Mouse (Mus musculus): ENCODE results near the gene Rapgef3. TPM values are rescaled to one million over a fixed set of nuclear protein-coding genes. Genes with fewer than 3 reads are reported as not detected.

The Rapgef3 gene
- total and polyA plus RNA-seq, 3 experiments, result 6.6 to 7.4 TPM; not detected in 1

GRCm38 (mm10) chr15:97814703-97815102 lies 46.9 kb upstream of the Rapgef3 start:
- H3K27me3 ChIP-seq (ENCODE audit: control insufficient read depth in 1 of 2, insufficient read depth in 2 of 2, low read length in 2 of 2), result no peaks in the 10 kb centered on the region
- no peak overlapping the region for H3K27ac ChIP-seq (ENCODE audit: control insufficient read depth, low read depth, low read length)
- peaks cover 60% of the 10 kb centered on the region for H3K79me2 ChIP-seq (ENCODE audit: control insufficient read depth, insufficient read depth, low read length, poor library complexity)
- H3K4me1 ChIP-seq (ENCODE audit: control insufficient read depth in 1 of 2, insufficient read depth in 2 of 2, low read length in 2 of 2), result no peaks in the 10 kb centered on the region
- H3K36me3 ChIP-seq (ENCODE audit: control insufficient read depth in 1 of 2, insufficient read depth in 2 of 2, low read length in 2 of 2), result peaks cover 2 to 62% of the 10 kb centered on the region in 2 experiments; a peak in 3 of 4 replicates
- no peaks in the 10 kb centered on the region for H3K9me3 ChIP-seq (replicated peaks; ENCODE audit: insufficient read depth, low read length)
- DNase-seq (ENCODE audit: low read depth, low spot score), result no peak
- no peak overlapping the region for H3K9ac ChIP-seq (ENCODE audit: control insufficient read depth, low read depth, low read length, poor library complexity, severe bottlenecking)
- H3K4me3 ChIP-seq (ENCODE audit: control insufficient read depth in 1 of 2, insufficient read depth in 1 of 2, low read depth in 2 of 2, low read length in 2 of 2), result no peak overlapping the region
- TF ChIP-seq TAL1 (IDR thresholded peaks at IDR 0.05; ENCODE audit: low read length) (no peak), CTCF (IDR thresholded peaks at IDR 0.05 in 2 of 3, conservative IDR thresholded peaks at IDR 0.05 in 1 of 3; ENCODE audit: control insufficient read depth in 1 of 3, insufficient read depth in 1 of 3, low read depth in 2 of 3, low read length in 3 of 3, poor library complexity in 1 of 3, severe bottlenecking in 1 of 3) (no peak), TBP (IDR thresholded peaks at IDR 0.05; ENCODE audit: low read depth, low read length) (no peak), POLR2AphosphoS2 (IDR thresholded peaks at IDR 0.05; ENCODE audit: low read length) (no peak), SMC3 (IDR thresholded peaks at IDR 0.05; ENCODE audit: low read depth, low read length) (no peak), TCF12 (IDR thresholded peaks at IDR 0.05; ENCODE audit: low read depth, low read length) (no peak), ZNF384 (IDR thresholded peaks at IDR 0.05; ENCODE audit: low read depth, low read length) (no peak), ZC3H11A (IDR thresholded peaks at IDR 0.05; ENCODE audit: low read depth, low read length) (no peak), GABPA (IDR thresholded peaks at IDR 0.05; ENCODE audit: low read depth, low read length) (no peak), GATA1 (IDR thresholded peaks at IDR 0.05; ENCODE audit: low read depth, low read length) (no peak), ZMIZ1 (IDR thresholded peaks at IDR 0.05; ENCODE audit: low read depth, low read length) (no peak), E2F4 (IDR thresholded peaks at IDR 0.05; ENCODE audit: borderline replicate concordance, low read depth, low read length) (no peak), MAFK (IDR thresholded peaks at IDR 0.05; ENCODE audit: borderline replicate concordance, low read depth, low read length) (no peak), EP300 (IDR thresholded peaks at IDR 0.05; ENCODE audit: low read depth in 1 of 2, low read length in 2 of 2) (no peak), ZKSCAN1 (IDR thresholded peaks at IDR 0.05; ENCODE audit: low read depth, low read length) (no peak), SIN3A (IDR thresholded peaks at IDR 0.05; ENCODE audit: low read length) (no peak), MXI1 (IDR thresholded peaks at IDR 0.05; ENCODE audit: low read depth, low read length) (no peak), RCOR1 (IDR thresholded peaks at IDR 0.05; ENCODE audit: low read depth, low read length) (no peak)

- Histone ChIP-seq H3K36me3 (ENCODE audit: control insufficient read depth in 1 of 2, insufficient read depth in 2 of 2, low read length in 2 of 2) (peaks cover 2 to 58% of the 10 kb centered on the region in 2 experiments; a peak in 3 of 4 replicates), H3K27ac (ENCODE audit: control insufficient read depth, low read depth, low read length) (no peak overlapping the region), H3K4me1 (ENCODE audit: control insufficient read depth in 1 of 2, insufficient read depth in 2 of 2, low read length in 2 of 2) (no peaks in the 10 kb centered on the region), H3K9me3 (replicated peaks; ENCODE audit: insufficient read depth, low read length) (no peaks in the 10 kb centered on the region), H3K79me2 (ENCODE audit: control insufficient read depth, insufficient read depth, low read length, poor library complexity) (peaks cover 54% of the 10 kb centered on the region), H3K4me3 (ENCODE audit: control insufficient read depth in 1 of 2, insufficient read depth in 1 of 2, low read depth in 2 of 2, low read length in 2 of 2) (no peak overlapping the region), H3K27me3 (ENCODE audit: control insufficient read depth in 1 of 2, insufficient read depth in 2 of 2, low read length in 2 of 2) (no peaks in the 10 kb centered on the region), H3K9ac (ENCODE audit: control insufficient read depth, low read depth, low read length, poor library complexity, severe bottlenecking) (no peak overlapping the region)
- TF ChIP-seq POLR2A (IDR thresholded peaks at IDR 0.05; ENCODE audit: control insufficient read depth in 1 of 2, insufficient read depth in 1 of 2, low read depth in 1 of 2, low read length in 2 of 2, poor library complexity in 1 of 2), result 0 out of 4 replicates have a peak, but pooled peaks of 1 of the 2 experiments have one; percentile 6
- TF ChIP-seq NELFE (IDR thresholded peaks at IDR 0.05; ENCODE audit: low read depth, low read length), result no peak
- no peak for DNase-seq (ENCODE audit: low read depth, low spot score)
Observed at GRCm38 (mm10) chr15:97813452-97814204, 45.9 kb upstream of the Rapgef3 start.

All from MEL (cell line).